Mouse (Mus musculus) urinary bladder, postnatal 0 days (tissue): ENCODE measurements around the gene Ugt1a2. TPM values are rescaled to one million over a fixed set of nuclear protein-coding genes. Genes with fewer than 3 reads are reported as not detected.

Source experiments
- polyA plus RNA-seq: library from polyadenylated mRNA; unstranded; fragments of >200 nt; fragmentation: Nextera tagmentation; extraction: Ambion mirVana; gene quantifications from 2 replicates; pipeline ENCODE4 v1.2.1, GENCODE M21; 2015

Gene Ugt1a2
- polyA plus RNA-seq, result not detected in 2 replicates

GRCm38 (mm10) chr1:88200456-88200855, at the start of gene Ugt1a2:
Gene Ugt1a2, plus strand, starts transcription at chr1:88200601.

GRCm38 (mm10) chr1:88165711-88166110, 34.7 kb upstream of the Ugt1a2 start, which contains the start of gene Ugt1a5:
Gene Ugt1a5, plus strand, starts transcription at chr1:88166012.

DNA sequence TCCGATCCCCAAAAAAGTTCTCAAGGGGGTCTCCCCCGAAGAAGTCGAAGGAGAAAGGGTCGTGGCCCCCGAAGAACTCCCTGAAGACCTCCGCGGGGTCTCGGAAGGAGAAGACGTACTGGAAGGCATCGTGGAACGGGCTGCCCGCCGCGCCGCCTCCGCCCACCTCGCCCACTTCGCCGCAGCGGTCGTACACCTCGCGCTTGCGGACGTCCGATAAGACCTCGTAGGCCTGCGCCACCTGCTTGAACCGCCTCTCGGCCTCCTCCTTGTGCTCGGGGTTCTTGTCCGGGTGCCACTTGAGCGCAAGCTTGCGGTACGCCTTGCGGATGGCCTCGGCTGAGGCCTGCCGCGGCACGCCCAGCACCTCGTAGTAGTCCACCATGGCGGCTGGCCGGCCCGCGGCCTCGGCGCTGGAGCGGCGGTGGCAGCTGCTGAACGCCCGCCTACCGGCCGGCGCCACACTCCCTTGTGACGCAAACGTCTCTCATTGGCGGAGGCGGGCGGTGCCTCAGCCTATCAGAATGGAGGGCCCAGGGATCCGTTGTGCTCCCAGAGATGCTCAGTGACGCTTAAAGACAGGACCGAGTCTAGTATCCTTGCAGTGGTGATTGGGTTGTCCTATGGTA, 5.0 kb downstream of the Ugt1a2 start, which contains the start of gene Dnajb3:
Dnajb3 (minus strand) TSS at position 489 of the 629 bp plus-strand sequence.

GRCm38 (mm10) chr1:88211812-88212211, 11.4 kb downstream of the Ugt1a2 start, which contains the start of gene Ugt1a1:
Gene Ugt1a1, plus strand, starts transcription at chr1:88211959.

GRCm38 (mm10) chr1:88226670-88227379, 26.4 kb downstream of the Ugt1a2 start, which contains the start of gene Mroh2a:
Gene Mroh2a, plus strand, starts transcription at chr1:88226986.

Other genes starting within 250 kb of the Ugt1a2 start
- 11.9 and 12.7 TPM in 2 replicates for gene Usp40, start 192.1 kb upstream of the Ugt1a2 start, polyA plus RNA-seq
- not detected in 2 replicates for gene Ugt1a10, start 145.2 kb upstream of the Ugt1a2 start, polyA plus RNA-seq
- not detected in 2 replicates for gene Ugt1a9, start 129.8 kb upstream of the Ugt1a2 start, polyA plus RNA-seq
- gene Ugt1a8, start 112.8 kb upstream of the Ugt1a2 start, polyA plus RNA-seq, result not detected in 2 replicates
- gene Ugt1a7c, start 105.5 kb upstream of the Ugt1a2 start, polyA plus RNA-seq, result 6.8 and 10.6 TPM in 2 replicates
- 1.8 and 2.5 TPM in 2 replicates for gene Ugt1a6b, start 97.3 kb upstream of the Ugt1a2 start, polyA plus RNA-seq
- gene Ugt1a6a, start 65.8 kb upstream of the Ugt1a2 start, polyA plus RNA-seq, result 21.8 and 27.6 TPM in 2 replicates
- gene Ugt1a5, start 34.6 kb upstream of the Ugt1a2 start, polyA plus RNA-seq, result not detected in 2 replicates
- gene Dnajb3, start 5.2 kb downstream of the Ugt1a2 start, polyA plus RNA-seq, result 6.6 and 7.7 TPM in 2 replicates
- gene Ugt1a1, start 11.4 kb downstream of the Ugt1a2 start, polyA plus RNA-seq, result 13.2 and 13.8 TPM in 2 replicates
- 0.16 and 0.17 TPM in 2 replicates for gene Mroh2a, start 26.4 kb downstream of the Ugt1a2 start, polyA plus RNA-seq
- gene Hjurp, start 77.0 kb downstream of the Ugt1a2 start, polyA plus RNA-seq, result 35.4 and 44.6 TPM in 2 replicates
- not detected in 2 replicates for gene Trpm8, start 77.1 kb downstream of the Ugt1a2 start, polyA plus RNA-seq
- 0.75 TPM in 1 of 2 replicates, not detected in the other for gene Spp2, start 206.4 kb downstream of the Ugt1a2 start, polyA plus RNA-seq